Mouse (Mus musculus) kidney, embryonic 15.5 days (tissue): ENCODE data around the gene Adk. TPM values are rescaled to one million over a fixed set of nuclear protein-coding genes. Genes with fewer than 3 reads are reported as not detected.

ENCODE experiments used
- ATAC-seq: fragments of 200-750 bp; cut with Nextera tagmentation; replicated peaks from 2 replicates; pipeline ENCODE4 v1.8.0; 2017; ENCODE audit warnings: moderate TSS enrichment; ENCODE audit not compliant: low FRiP score
- H3K27ac ChIP-seq: fragments of 300-500 bp; sonication (generic); 2 replicates; pipeline ENCODE4 v1.5.1; 2015; ENCODE audit warnings: mild to moderate bottlenecking, inconsistent platforms
- H3K27me3 ChIP-seq: fragments of 300-500 bp; sonication (generic); 2 replicates; pipeline ENCODE4 v1.6.1; 2015; ENCODE audit warnings: inconsistent platforms
- H3K36me3 ChIP-seq: fragments of 300-500 bp; sonication (generic); 2 replicates; pipeline ENCODE4 v1.6.1; 2015; ENCODE audit warnings: inconsistent platforms
- H3K4me1 ChIP-seq: fragments of 300-500 bp; sonication (generic); 2 replicates; pipeline ENCODE4 v1.6.1; 2015; ENCODE audit warnings: inconsistent platforms
- H3K4me2 ChIP-seq: fragments of 300-500 bp; sonication (generic); 2 replicates; pipeline ENCODE4 v1.6.1; 2015; ENCODE audit warnings: moderate library complexity, mild to moderate bottlenecking, inconsistent platforms
- H3K4me3 ChIP-seq: fragments of 300-500 bp; sonication (generic); replicated peaks from 2 replicates; pipeline ENCODE4 v1.5.1; 2015; ENCODE audit warnings: mild to moderate bottlenecking, inconsistent platforms
- H3K9ac ChIP-seq: fragments of 300-500 bp; sonication (generic); 2 replicates; pipeline ENCODE4 v1.6.1; 2015; ENCODE audit warnings: mild to moderate bottlenecking, inconsistent platforms
- H3K9me3 ChIP-seq: fragments of 300-500 bp; sonication (generic); replicated peaks from 2 replicates; pipeline ENCODE4 v1.6.1; 2016; ENCODE audit warnings: inconsistent platforms
- WGBS: fragments of 180-500 bp; shearing (Covaris S2); methylation state at CpG from one replicate; pipeline ENCODE4 v1.1.7; 2015; ENCODE audit warnings: mixed read lengths; 5-methylcytosine and 5-hydroxymethylcytosine counted together
- polyA plus RNA-seq: library from polyadenylated mRNA; unstranded; fragments of >200 nt; fragmentation: Nextera tagmentation; extraction: Ambion mirVana; gene quantifications from 2 replicates; pipeline ENCODE4 v1.2.1, GENCODE M21; 2015

Gene Adk
- polyA plus RNA-seq = 156 and 168 TPM in 2 replicates

DNA sequence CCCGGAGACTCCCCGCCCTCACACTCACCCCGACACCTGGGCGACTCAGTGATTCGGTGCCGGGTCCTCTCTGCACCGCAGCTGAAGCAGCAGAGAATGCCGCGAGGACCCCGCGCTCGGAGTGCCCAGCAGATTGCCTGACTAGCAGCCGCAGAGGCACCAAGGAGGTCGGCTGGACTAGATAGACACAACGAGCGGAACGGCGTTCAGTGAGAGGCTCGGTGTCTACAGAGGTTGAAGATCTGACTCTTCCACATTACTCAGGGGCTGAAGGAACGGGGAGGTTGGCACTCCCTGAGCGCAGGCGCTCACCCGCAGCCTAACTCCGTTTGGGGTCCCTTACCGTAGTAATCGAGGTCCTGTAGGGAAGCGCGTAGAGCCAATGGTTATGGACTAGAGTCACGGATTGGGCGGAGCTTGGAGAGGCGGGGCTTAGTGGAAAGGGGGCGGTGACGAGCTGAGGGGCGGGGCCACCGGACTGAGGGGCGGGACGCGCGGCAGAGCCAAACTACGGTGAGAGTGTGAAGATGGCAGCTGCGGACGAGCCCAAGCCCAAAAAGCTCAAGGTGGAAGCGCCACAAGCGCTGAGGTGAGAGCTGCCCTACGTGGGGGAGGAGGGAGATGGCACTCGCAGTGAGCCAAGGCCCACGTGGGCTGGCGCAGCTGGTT lies at the start of gene Adk, which contains the start of gene Ap3m1:
TSS of gene Adk (plus strand) at position 463 of the 669 bp plus-strand sequence.
TSS of gene Ap3m1 (minus strand) at position 397 of the 669 bp plus-strand sequence.
- ATAC-seq = peak; percentile 98
- Histone ChIP-seq H3K9ac (peak within 1 kb of the TSS; percentile 62), H3K36me3 (0 out of 2 replicates have a peak, but pooled peaks cover 3% of the 10 kb centered on the region), H3K9me3 (no peaks in the 10 kb centered on the region), H3K27me3 (no peaks in the 10 kb centered on the region), H3K4me3 (peak within 1 kb of the TSS; percentile 75), H3K4me1 (peaks cover 12% of the 10 kb centered on the region), H3K4me2 (peak within 1 kb of the TSS; percentile 90), H3K27ac (peak within 1 kb of the TSS; percentile 95)
- WGBS = under 1% methylated on average over 48 of the region's 48 CpGs

DNA sequence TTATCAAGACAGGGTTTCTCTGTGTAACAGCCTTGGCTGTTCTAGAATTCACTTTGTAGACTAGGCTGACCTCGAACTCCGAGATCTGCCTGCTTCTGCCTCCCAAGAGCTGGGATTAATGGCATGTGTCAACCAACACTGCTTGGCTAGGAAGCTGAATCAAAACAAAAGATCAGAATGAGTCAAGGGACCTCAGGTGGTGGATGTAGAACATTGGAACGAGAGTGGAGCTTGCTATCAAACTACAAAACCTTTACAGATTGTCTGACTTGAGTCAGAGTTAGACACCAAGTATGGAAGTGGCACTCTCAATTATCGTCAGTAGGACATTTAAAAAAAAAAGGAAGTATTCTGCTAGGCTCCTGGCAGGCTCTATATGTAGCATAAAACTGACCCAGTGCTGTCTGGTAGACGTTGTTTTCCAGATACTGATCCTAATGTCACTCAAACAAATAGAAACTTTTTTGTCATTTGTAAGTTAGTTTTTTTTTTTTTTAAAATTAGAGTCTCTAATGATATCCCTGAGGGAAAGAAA lies 38.5 kb upstream of the Adk start:
- Histone ChIP-seq H3K4me1 (no peaks in the 10 kb centered on the region), H3K9ac (no peak overlapping the region), H3K27me3 (no peaks in the 10 kb centered on the region), H3K9me3 (no peaks in the 10 kb centered on the region), H3K36me3 (peaks cover 58% of the 10 kb centered on the region), H3K4me2 (no peak overlapping the region), H3K27ac (no peak overlapping the region), H3K4me3 (no peak overlapping the region)
- no peak for ATAC-seq
- WGBS = 81% methylated on average over 5 of the region's 5 CpGs

DNA sequence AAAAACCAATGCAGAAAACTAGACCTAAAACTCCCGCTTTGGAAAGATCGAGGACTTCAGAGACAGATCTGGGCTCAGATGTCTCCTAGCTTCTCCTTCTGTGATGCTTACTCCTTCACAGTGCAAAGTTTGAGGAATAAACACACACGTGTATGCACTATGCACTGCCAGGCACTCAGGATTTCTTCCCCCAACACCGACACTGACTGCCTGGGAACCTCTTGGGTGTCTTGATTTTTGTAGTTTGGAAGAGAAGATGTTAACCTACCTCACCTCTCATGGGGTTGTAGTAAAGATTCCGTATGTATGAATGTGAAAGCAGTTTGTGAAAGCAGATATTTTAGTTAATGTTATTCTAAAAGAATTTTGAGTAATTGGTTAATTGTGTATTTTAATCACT lies 34.5 kb upstream of the Adk start:
- no peak for ATAC-seq
- Histone ChIP-seq H3K4me1 (no peaks in the 10 kb centered on the region), H3K27me3 (no peaks in the 10 kb centered on the region), H3K36me3 (peaks cover 73% of the 10 kb centered on the region), H3K9ac (no peak overlapping the region), H3K4me3 (no peak overlapping the region), H3K9me3 (no peaks in the 10 kb centered on the region), H3K27ac (no peak overlapping the region), H3K4me2 (no peak overlapping the region)
- WGBS = 90% methylated on average over 5 of the region's 5 CpGs

DNA sequence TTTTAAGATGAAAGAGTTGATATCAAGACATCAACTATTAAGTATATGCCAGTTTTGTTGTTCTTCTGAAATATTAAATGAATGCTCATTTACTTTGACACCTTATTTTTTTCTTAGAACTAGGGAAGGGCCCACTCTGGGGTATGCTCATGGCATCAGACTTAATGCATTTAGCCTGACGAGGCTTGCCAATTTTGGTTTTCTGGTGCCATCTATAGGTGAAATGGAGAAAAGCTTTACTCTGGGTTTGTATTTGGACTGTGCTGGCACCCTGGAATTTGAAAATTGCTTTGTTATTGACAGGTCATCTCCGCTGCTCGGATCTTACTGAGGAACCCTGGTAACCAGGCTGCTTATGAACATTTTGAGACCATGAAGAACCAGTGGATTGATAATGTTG lies 33.4 kb upstream of the Adk start:
- H3K36me3 ChIP-seq = peaks cover 79% of the 10 kb centered on the region
- no peak overlapping the region for H3K27ac ChIP-seq
- H3K4me3 ChIP-seq = no peak overlapping the region
- 57% methylated on average over 3 of the region's 3 CpGs for WGBS
- H3K9me3 ChIP-seq = no peaks in the 10 kb centered on the region
- H3K9ac ChIP-seq = no peak overlapping the region
- ATAC-seq = no peak
- H3K4me2 ChIP-seq = no peak overlapping the region
- H3K4me1 ChIP-seq = no peaks in the 10 kb centered on the region
- H3K27me3 ChIP-seq = no peaks in the 10 kb centered on the region

DNA sequence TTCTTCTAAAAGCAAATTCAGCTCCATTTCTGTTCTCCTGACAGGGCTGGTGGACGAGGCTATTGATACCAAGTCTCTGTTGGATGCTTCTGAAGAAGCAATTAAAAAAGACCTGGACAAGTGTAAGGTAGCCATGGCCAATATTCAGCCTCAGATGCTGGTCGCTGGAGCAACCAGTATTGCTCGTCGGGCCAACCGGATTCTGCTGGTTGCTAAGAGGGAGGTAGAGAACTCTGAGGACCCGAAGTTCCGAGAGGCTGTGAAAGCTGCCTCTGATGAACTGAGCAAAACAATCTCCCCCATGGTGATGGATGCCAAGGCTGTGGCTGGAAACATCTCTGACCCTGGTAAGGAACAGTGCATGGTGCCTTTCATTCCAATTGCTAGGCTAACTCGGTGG lies 31.9 kb upstream of the Adk start:
- H3K4me1 ChIP-seq = no peaks in the 10 kb centered on the region
- no peak overlapping the region for H3K4me3 ChIP-seq
- H3K9ac ChIP-seq = no peak overlapping the region
- no peaks in the 10 kb centered on the region for H3K27me3 ChIP-seq
- H3K4me2 ChIP-seq = no peak overlapping the region
- no peak for ATAC-seq
- H3K36me3 ChIP-seq = peaks cover 86% of the 10 kb centered on the region
- no peak overlapping the region for H3K27ac ChIP-seq
- WGBS = 96% methylated on average over 8 of the region's 8 CpGs
- H3K9me3 ChIP-seq = no peaks in the 10 kb centered on the region

DNA sequence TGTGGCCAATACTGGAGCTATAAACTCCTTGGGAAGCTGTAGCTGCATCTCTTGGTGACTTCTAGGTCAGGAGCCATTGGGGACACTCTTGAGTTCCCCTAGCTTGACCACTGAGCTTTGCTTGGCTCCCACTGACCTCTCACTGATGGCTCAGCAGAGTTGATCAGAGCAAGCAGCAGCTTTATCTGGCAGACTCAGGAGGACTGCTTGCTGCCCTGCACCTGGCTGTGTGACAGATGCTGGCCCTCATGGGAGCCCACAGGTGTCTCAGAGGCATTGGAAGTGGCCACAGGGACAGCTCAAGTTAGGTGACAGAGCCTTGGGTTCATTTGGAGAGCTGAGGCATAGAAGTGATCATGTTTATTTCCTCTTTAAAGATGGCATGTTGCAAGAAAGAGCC lies 24.8 kb upstream of the Adk start:
- Histone ChIP-seq H3K27ac (no peak overlapping the region), H3K4me3 (no peak overlapping the region), H3K4me1 (peaks cover 13% of the 10 kb centered on the region), H3K9ac (no peak overlapping the region), H3K9me3 (no peaks in the 10 kb centered on the region), H3K27me3 (no peaks in the 10 kb centered on the region), H3K36me3 (peaks cover 94% of the 10 kb centered on the region), H3K4me2 (no peak overlapping the region)
- ATAC-seq = no peak

DNA sequence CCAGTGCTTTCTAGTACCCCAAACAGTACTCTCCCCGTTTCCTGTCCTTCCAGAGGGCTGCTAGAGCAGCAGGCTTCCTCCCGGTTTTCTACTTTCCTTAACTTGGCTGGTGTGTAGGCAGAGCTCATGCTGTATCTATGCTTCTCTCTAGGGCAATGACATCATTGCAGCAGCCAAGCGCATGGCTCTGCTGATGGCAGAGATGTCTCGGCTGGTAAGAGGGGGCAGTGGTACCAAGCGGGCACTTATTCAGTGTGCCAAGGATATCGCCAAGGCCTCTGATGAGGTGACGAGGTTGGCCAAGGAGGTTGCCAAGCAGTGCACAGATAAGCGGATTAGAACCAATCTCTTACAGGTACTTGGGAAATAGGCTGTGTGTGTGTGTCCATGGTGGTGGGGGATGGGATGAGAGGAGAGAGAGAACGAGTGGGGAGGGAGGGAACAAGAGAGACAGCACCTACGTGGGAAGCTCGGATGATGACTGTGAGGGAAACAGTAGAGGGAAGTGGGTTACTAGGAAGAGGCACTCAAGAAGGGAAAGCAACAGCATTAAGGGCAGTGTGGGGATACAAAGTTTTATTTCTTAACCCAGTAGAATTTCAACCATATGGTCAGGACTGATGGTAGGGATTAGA lies 23.2 kb upstream of the Adk start:
- no peak for ATAC-seq
- H3K36me3 ChIP-seq = peaks cover 94% of the 10 kb centered on the region
- H3K4me2 ChIP-seq = no peak overlapping the region
- H3K9ac ChIP-seq = no peak overlapping the region
- peaks cover 13% of the 10 kb centered on the region for H3K4me1 ChIP-seq
- WGBS = 90% methylated on average over 11 of the region's 11 CpGs
- H3K9me3 ChIP-seq = no peaks in the 10 kb centered on the region
- no peak overlapping the region for H3K27ac ChIP-seq
- H3K27me3 ChIP-seq = no peaks in the 10 kb centered on the region
- no peak overlapping the region for H3K4me3 ChIP-seq

DNA sequence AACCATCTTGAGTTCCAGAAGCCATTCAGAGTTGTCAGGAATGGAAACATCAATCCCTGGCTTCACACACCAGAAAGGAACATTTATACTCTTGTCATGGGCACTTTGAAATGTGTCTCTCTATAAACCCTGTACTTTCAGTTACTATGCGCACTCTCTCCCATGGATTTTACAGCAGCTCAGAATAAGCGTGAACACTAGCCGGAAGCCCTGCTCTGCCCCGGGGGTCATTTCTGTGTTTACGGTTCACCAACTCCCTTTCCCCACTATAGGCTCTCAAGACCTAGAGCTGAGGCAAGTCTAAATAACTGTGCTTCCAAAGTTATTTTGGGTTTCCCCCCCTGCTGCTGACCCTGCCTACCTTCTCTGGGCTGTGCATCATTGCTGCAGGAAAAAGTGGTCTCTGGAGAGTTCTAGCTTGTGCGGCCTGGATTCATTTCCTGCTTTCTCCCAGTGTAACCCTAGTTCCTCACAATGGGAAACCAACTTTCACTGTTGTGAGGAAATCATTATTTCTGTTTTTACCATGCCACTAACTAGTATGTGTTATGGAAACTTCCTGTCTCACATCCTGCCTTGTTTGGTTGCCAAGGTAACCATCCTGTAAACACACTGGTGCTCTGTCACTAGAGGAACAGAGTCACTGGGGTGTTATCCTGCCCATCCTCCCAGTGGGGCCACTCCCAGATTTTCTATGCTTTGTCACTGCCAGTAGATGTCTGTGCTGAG lies 20.4 kb upstream of the Adk start:
- H3K4me1 ChIP-seq = peaks cover 13% of the 10 kb centered on the region
- H3K9ac ChIP-seq = no peak overlapping the region
- no peaks in the 10 kb centered on the region for H3K9me3 ChIP-seq
- no peak overlapping the region for H3K4me2 ChIP-seq
- ATAC-seq = peak; percentile 69
- H3K27me3 ChIP-seq = no peaks in the 10 kb centered on the region
- H3K27ac ChIP-seq = peak overlapping the region; percentile 73
- no peak overlapping the region for H3K4me3 ChIP-seq
- 39% methylated on average over 6 of the region's 6 CpGs for WGBS
- peaks cover 87% of the 10 kb centered on the region for H3K36me3 ChIP-seq

DNA sequence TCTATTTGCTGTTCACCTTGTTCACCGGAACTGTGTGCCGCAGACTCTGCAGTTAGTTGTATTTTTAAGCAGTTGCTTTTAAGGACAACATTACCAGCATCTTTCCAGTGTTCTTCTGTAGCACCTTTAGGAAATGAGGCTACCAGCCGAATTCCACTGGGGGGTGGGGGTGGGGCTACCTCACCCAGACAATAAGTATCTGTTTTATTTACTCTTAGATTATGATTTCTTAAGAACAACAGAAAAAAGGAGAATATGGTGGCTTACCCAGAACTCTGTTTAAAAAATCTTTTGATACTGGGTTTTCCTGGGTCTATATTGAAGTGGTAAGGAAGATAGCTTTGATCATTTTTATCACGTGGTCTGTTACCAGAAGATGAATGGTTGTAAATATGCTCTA lies 18.1 kb upstream of the Adk start:
- H3K9me3 ChIP-seq = no peaks in the 10 kb centered on the region
- no peak overlapping the region for H3K27ac ChIP-seq
- no peak overlapping the region for H3K4me2 ChIP-seq
- WGBS = 88% methylated on average over 4 of the region's 4 CpGs
- no peak for ATAC-seq
- no peaks in the 10 kb centered on the region for H3K27me3 ChIP-seq
- peaks cover 13% of the 10 kb centered on the region for H3K4me1 ChIP-seq
- H3K4me3 ChIP-seq = no peak overlapping the region
- no peak overlapping the region for H3K9ac ChIP-seq
- H3K36me3 ChIP-seq = peaks cover 87% of the 10 kb centered on the region

DNA sequence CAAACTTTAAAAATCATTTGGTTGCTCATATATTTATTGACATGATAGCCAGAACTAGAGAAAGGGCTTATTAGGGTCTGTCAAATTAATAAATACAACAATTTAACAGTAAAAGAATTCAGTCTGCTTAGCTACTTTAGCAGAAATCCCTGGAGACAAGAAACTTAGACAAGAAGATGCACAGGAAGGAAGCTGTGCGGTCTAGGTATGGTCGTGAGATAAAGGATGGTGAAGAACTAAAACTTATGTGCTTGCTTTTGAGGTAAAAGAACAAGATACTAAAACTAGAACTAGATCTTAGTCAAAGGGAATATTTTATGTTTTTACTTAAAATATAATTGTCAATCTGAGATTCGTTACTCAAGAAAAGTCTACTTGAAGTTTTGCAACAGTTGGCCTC lies 17.6 kb upstream of the Adk start:
- H3K36me3 ChIP-seq = peaks cover 85% of the 10 kb centered on the region
- H3K27ac ChIP-seq = no peak overlapping the region
- ATAC-seq = no peak

DNA sequence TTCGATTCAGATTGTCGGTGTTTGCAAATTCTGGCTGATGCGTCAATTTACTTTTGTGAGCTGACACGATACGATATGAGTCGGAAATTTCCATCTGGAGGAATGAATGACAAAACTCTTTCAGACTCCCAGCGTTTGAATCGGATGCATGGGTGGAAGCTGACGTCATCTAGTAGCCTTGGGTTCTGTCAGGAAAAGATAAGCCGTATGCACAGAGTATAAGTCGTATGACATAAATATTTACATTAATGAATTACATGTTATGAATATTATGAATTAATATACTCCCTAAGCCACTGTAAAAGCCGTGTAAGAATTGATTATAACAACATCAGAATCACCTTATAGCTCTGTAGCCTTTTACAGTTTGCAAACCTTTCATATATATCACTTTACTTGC lies 13.3 kb upstream of the Adk start:
- H3K4me3 ChIP-seq = no peak overlapping the region
- no peak overlapping the region for H3K9ac ChIP-seq

More for the DNA sequence above, 17.6 kb upstream of the Adk start:
- Histone ChIP-seq H3K27me3 (no peaks in the 10 kb centered on the region), H3K9ac (no peak overlapping the region), H3K4me2 (no peak overlapping the region), H3K9me3 (no peaks in the 10 kb centered on the region), H3K4me1 (peaks cover 13% of the 10 kb centered on the region), H3K4me3 (no peak overlapping the region)
- WGBS = 90% methylated on average over 3 of the region's 3 CpGs

DNA sequence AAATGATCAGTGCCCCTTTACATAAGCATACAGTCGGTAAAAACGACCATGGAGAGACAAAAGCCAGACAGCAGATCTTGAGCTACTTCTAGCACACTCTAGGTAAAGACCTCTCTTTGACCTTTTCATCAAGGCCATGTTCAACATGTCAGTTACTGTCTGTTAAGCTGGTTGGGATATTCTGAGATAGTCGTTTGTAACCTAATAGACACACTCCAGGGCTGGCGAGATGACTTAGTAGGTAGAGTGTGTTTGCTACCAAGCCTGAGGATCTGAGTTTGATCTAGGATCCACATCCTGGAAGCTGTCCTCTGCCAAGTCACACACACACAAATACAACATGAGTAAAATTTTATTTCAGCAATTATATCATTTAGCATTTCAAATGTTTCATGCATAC lies 12.8 kb upstream of the Adk start:
- no peak for ATAC-seq
- Histone ChIP-seq H3K27me3 (no peaks in the 10 kb centered on the region), H3K4me3 (no peak overlapping the region), H3K4me1 (no peaks in the 10 kb centered on the region), H3K9ac (no peak overlapping the region), H3K36me3 (peaks cover 51% of the 10 kb centered on the region), H3K4me2 (no peak overlapping the region), H3K9me3 (no peaks in the 10 kb centered on the region), H3K27ac (no peak overlapping the region)
- WGBS = 88% methylated on average over 4 of the region's 4 CpGs

More for the DNA sequence above, 13.3 kb upstream of the Adk start:
- H3K36me3 ChIP-seq = peaks cover 56% of the 10 kb centered on the region
- H3K9me3 ChIP-seq = no peaks in the 10 kb centered on the region
- no peak for ATAC-seq
- no peaks in the 10 kb centered on the region for H3K27me3 ChIP-seq
- no peak overlapping the region for H3K4me2 ChIP-seq
- 88% methylated on average over 12 of the region's 12 CpGs for WGBS
- no peaks in the 10 kb centered on the region for H3K4me1 ChIP-seq
- H3K27ac ChIP-seq = no peak overlapping the region
